Mouse (Mus musculus) mesoderm, embryonic 11.5 days (tissue): ENCODE results near the gene Me1.
"Not testable (repeated sequence)": the region's sequence is repeated elsewhere in the genome, so short reads cannot be mapped to it uniquely, and the experiment has no call there.

Experiments used
- DNase-seq: peaks from one replicate; pipeline ENCODE4 v3.0.0-alpha.2; 2012; ENCODE audit warnings: low read depth, low spot score

Gene Me1

DNA sequence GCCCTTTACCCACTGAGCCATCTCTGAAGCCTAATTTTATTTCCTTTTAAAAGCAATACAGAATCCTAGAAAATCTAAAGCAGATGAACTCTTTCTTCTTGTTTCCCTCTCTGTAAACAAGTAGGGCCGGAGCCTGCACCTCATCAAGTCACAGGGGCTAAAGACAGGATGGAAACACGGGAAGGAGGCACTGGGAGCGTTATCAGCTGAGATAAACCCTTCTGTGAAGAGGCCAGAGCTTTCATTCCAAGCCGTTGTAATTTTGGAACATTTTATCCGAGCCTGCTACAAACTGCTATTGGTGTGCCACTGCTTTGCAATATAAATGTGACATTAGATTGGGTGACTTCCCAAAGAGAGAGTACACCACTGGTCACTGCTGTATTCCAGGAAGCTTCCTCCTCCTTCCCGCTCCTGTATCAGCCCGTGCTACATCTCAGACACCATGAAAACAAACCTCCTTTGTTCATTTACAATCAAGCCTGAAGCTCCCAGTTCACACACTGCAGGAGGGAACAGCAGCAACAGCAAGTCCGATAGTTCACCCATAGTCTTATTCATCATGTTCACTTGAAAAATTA is 95.9 kb downstream of the Me1 start:
- peak; percentile 27 for DNase-seq

DNA sequence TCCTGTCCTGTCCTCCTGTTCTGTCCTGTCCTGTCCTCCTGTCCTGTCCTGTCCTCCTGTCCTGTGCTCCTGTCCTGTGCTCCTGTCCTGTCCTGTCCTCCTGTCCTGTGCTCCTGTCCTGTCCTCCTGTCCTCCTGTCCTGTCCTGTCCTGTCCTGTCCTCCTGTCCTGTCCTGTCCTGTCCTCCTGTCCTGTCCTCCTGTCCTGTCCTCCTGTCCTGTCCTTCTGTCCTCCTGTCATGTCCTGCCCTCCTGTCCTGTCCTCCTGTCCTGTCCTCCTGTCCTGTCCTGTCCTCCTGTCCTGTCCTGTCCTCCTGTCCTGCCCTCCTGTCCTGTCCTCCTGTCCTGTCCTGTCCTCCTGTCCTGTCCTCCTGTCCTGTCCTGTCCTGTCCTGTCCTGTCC is 98.8 kb downstream of the Me1 start:
- DNase-seq = not testable (repeated sequence)

DNA sequence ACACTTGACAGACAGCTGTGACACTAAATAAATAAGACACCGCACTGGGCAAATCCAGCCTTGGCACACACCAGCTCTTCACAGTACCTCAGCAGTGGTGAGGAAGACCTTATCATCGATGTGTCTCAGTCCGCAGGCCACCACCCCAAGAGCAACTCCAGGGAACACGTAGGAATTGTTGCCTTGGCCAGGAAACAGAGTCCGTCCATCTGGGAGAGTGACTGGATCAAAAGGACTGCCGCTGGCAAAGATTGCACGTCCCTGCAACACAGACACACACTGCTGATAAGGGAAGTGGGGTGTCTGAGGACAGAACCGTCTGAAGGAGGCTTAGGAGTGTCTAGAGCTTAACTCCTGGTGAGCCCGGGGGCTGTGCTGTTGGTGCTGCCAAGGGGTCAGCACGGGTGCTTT is 101.4 kb downstream of the Me1 start:
- DNase-seq = not testable (repeated sequence)

DNA sequence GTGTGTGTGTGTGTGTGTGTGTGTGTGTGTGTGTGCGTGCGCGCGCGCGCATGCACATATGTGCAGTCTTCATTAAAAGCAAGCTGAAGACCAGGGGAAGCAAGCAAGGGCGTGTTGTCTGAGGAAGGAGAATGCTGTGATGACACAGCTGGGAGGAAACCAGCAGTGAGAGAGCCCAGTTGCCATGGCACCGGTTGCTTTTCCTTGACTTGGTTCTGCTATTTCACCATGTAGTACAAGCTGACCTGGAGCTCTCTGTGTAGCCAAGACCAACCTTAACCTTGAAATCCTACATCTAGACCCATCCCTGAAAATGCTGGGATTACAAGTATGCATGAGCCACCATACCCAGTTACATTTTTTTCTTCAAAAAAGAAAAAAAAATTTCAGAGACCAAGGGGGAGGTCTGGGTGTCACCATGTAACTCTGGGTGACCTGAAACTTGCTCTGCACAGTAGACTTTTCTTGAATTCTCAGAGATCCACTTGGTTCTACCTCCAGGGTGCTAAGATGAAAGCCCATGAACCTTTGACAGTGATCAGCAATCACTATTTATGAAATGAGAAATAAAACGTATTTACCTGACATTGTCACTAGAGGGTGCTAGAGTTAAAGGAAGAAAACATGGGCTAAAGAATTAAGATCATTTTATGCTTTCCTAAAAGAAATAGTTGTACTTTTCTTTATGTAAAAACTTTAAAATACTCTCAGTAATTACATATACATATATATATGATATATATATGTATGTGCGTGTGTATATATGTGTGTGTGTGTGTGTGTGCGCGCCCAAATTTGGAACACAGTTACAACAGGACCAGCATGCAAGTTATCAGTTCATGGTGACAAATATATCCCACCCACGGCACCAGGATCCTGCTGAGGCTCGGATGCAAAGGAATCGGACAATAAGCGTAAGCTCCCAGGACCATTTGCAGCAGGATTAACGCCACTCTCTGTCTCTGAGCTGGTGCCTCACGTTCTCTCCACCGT is 102.8 kb downstream of the Me1 start:
- DNase-seq = peak; percentile 31

DNA sequence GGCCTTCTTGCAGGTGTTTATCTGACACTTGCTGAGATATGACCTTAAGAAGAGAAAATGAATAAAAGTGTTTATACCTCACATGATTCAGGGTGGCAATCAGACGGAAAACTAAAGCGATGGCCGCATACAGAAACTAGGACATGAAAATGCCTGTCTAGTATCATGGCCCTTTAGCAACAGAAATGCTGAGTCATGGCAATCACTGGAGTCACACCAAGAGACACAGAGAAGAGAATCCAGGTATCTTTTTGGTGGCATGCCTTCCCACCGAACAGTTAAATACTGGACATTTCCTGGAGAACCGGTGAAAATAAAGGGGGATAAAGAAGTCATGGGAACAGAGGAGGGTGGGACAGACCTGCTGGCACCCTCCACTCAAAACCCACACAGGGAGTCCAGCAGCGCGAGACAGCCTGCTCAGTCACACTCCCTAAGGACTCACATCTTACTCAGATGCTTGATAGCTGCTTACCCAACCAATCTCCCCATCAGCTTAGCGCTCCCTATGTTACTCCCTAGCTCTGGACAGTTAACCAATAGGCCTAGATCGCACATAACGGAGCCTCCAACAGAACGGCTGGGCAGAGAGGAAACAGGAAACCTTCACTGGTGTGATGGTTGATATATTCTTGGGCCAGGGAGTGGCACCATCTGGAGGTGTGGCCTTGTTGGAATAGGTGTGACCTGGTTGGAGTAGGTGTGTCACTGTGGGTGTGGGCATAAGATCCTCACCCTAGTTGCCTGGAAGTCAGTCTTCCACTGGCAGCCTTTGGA is 108.5 kb downstream of the Me1 start:
- no peak for DNase-seq

DNA sequence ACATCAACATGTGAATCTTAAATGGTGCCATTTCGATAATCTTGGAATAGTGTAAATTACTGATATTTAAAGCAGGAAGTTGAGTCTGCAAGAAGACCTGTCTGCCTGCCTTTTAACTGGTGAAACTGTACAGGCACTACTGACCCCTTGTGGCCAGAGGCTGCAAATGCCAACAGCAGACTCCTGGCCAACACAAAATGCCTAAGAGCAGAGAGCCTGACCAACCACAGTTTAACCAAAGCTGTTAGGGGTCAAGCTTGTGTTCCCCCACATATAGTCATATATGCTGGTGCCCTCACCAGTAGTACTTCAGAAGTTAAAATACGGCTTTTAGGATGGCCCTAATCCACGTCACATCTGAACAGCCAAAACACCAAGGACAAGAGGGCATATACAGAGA is 112.0 kb downstream of the Me1 start:
- DNase-seq = peak; percentile 75

DNA sequence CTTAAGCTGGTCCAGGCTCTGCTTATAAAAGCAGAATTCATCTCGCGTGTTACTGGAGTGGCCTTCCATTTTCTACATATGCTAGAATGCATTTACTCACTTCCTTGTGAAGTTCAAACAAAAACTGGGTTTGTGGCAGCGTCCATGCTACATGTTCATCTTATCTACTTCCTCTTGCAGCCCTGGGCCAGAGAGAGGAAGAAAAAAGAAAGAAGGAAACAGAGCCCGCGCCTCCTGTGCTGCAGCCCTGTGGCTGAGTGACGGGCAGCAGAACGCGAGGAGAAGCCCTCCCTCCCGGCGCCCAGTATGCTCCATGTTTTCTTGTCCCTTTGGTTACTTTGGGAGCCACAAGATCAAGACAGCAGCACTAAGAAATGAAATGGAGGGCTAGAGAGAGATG is 116.1 kb downstream of the Me1 start:
- DNase-seq = no peak

DNA sequence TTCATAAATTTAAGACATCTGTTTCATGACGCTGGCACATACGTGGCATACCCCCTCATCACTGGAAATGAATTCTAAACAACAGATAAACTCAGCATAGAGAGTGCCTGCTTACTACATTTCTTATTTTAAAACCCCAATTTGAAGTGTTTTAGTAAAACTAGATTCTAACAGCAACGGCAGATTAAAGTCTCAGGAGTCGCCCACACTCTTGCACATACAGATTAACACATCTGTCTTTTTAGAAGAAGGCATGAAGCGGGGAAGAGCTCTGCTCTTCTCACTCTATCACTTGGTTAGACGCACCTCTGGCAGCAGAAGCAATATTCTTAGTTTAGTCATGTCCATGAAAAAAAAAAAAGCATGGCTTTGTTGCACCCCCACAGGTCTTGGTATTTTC is 120.6 kb downstream of the Me1 start:
- no peak for DNase-seq

DNA sequence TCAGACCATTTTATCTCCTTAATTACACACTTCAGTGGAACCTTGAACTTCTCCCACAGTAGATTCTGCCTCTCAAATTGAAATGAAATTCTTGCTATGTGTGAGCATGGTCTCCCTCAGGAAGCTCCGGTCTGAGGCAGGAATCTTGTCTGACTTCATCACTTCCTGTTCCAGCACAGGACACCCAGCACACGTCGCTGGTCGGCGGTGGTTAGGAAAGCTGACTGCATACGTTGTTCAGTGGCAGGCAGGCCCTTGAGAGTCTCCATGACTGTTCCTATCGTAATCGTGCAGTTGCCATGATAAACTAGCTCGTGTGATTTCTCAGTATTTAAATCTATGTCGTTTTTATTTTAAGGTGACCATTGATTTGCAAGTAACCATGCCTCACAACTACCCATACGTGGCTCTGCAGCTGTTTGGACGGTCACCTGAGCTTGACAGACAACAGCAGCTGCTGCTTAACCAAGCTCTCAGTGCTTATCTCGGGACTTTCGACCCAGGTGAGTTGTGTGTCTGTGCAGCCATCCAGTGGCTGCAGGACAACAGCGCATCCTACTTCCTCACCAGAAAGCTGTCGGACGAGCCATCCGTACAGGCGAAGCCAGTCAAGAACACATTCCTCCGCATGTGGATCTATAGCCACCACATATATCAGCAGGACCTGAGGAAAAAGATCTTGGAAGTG is 122.0 kb downstream of the Me1 start:
- DNase-seq = no peak

DNA sequence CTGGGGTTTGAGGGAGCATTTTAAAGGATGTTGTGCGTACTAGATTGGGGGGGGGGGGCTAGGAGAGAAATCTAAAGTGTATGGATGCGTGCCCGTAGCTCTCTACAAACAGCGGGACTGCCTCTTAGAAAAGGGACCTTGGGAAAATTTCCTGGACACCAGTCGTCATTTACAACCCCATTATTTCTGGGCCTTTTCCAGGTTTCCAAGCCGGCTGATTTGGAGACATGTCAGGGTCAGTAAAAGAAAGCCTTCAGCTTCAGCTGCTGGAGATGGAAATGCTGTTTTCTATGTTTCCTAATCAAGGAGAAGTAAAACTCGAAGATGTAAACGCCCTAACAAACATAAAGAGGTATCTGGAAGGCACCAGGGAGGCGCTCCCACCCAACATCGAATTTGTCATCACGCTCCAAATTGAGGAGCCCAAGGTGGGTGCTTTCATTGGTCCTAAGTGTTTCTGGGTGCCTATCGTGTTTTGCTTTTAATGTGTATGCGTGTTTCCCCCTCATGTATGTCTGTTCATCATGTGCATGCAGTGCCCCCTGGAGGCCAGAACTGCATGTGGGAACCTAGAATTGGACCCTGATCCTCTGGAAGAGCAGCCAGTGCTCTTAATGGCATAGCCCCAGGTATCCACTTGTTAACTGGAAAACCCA is 123.0 kb downstream of the Me1 start:
- peak; percentile 84 for DNase-seq

DNA sequence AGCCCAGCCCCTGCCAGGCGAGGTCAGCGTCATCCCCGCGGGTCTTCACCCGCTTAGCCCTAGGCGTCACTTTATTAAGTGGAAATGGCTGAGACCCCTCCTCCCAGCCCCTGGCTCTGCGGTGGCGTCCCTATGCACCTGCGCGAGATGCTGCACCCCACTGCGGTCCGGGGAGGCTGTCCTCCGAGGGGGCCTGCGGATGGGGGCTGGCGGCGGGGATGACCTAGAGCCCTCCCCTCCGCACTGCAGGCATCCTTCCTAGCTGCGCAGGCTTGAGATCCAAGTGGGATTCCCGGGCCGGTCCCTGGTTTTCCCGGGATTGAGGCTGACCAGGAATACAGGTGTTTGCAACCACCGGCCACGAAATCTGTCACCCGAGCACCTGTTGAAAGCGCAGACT is 123.6 kb downstream of the Me1 start:
- no peak for DNase-seq

DNA sequence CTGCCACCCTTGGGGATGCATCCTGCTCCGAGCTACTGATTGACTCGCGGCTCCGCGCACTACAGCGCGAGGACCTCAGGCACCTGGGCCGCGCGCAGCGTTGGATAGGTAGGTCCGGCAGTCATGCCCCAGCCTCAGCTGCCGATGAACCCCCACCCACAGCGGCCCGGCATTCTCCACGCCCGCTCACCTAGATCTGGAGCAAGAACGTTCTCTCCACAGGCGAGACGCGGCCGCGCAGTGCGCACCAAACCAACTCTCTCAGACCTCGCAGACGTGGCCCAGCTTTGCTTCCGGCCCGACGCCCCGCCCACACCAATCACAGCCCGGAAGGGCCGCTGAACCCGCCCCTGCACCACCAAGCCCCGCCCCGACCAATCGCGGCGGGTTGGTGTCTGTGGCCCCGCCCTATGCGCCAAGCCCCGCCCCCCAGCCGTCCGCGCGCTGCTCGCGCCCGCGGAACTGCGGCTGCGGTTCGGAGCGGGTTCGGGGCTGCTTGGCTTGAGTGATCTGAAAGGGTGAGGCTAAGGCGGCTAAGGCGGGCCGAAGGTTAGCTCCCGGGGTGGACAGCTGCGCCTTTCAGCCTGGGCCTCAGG is 124.1 kb downstream of the Me1 start, which contains the start of the genes Pgm3 and Rwdd2a:
Gene Pgm3 (minus strand): TSS at position 303 of the 596 bp plus-strand sequence.
Gene Rwdd2a (plus strand): TSS at position 452 of the 596 bp plus-strand sequence.
- peak; percentile 93 for DNase-seq

DNA sequence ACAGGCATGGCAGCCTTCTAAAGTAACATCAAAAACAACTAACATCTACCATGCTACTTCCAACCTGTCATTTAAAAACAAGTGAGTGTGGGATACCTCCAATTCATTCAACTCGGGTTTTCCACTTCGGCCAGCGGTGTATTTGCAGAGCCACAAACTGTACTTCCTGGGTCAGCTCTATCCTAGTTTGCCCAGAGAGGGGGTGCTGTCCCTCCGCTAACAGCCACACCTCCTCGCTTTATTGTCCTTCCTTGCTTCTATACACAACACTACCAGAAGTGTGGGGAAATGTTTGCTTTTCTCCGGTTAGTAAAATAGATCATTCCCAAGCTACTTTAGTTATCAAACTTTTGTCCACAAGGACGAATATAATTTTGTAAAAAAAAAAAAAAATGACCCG is 124.8 kb downstream of the Me1 start:
- DNase-seq = no peak

DNA sequence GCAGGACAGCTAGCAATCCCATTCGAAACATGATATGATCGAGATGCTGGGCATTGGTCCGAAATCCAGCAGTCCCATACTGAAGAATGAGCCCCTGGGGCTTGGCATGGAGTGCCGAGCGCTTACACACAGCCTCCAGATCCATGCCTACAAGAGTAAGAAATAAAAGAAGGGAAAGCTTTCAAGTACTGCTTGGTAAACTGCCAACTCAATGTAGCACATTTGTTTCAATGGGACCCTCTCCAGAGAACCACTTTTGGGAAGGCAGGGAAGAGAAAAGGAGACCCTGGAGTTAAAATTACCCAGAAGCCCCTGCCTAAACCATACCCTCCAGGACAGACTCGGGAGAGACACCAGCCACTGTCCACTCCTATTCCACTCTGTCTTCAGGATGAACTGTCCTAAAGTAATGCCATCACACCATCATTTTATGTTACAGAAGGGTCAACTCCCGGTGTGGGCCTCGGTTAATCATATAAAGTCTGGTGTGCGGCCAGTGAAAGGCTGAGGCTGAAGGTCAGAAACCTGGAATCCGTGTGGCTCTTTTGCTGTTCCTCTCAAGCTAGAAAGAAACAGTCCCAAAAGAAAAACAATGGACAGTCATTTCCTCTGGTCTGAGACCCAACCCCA is 125.4 kb downstream of the Me1 start:
- no peak for DNase-seq

DNA sequence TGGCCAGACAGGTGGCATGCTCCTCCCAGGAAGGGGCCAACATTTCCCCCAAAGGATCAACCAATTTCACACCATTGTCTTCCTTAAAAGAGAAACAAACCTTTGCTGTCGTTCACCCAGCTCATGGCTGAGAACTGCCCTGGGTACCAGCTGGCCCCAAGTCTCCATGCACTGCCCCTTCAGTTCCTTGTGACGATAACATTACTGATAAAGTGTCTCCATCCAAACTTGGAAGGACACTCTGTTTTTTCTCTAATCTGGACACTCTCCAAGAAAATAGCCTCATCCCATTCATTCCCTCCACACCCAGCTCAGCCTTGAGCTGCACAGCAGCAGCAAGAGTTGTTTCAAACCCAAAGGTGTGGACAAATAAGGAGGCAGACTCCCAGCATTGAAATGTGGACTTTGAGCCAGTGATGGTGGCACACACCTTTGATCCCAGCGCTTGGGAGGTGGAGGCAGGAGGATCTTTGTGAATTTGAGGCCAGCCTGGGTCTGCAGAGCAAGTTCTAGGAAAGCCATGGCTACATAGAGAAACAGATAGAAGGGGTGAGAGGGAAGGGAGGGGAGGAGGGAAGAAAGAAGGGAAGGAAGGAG is 126.3 kb downstream of the Me1 start:
- no peak for DNase-seq

DNA sequence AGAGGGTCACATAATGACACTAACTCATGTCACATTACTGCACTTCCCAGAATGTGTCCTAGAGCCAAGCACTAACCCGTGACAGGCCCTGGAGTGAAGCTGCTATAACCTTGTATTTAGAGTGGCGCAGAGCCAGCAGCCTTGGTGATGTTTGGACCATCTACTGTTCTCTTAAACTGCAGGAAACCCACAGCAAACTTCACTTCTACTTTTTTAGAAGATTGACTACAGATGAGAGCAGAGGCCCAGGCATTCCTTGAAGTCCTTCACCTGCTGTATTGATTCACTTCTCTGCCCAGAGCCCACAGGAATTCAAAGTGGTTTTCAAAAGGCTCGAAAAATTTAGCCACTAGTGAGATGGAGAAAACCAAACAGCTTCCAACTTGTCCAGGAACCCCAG is 135.2 kb downstream of the Me1 start:
- DNase-seq = no peak

DNA sequence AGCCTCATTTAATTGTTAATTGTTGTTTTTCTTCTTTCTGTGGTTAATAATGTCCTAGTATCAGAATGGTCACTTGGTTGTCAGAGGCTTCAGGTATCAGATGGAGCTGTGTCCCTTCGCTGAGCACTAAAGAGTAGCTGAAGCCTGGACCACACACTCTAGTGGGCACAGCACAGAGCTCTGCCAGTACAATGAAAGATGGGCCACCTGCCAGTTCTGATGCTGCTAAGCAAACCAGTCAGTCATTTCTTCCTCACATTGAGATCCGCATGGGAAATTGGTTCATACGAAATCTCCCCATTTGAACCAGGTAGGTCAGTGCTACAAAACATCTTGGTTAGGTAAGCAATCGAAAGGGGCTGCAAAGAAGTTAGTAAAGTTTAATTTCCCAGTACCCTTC is 141.1 kb downstream of the Me1 start:
- no peak for DNase-seq

DNA sequence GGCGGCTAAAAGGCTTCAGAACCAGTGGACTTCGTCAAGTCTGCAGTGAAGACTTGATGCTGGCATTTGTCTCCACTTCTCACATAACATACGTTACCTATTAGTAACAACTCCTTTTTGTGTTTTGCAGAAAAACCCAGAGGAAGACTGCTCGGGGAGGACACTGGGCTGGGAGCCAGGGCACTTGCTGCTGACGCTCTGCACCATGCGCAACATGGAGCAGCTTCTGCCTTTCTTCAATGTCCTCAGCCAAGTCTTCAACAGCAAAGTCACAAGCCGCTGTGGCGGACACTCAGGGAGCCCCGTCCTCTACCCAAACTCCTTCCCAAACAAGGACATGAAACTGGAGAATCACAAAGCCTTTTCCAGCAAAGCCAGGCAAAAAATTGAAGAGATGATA is 141.9 kb downstream of the Me1 start:
- no peak for DNase-seq

DNA sequence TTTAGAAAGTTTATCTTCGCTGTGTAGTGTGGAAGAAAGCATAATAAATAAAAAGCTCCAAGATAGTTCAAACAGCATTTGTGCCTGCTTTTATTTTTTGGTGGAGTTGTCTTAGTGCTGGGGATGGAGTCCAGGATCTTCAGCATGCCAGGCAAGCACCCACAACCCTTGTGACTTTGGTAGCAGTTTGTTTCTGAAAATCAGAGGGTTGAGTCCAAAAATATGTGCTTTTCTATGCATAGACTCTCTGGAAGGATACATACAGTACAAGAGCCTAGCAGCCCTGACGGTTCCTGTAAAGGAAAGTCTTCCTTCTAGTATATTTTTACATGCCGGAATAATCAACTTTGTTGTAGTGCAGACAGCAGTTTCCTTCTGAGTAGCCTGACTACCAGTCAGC is 145.0 kb downstream of the Me1 start:
- DNase-seq = no peak
